Mouse (Mus musculus) colon, adult 2 months (tissue): ENCODE measurements around the gene Slx1b. TPM values are rescaled to one million over a fixed set of nuclear protein-coding genes. Genes with fewer than 3 reads are reported as not detected.

Source experiments
- polyA plus RNA-seq: library from polyadenylated mRNA; depleted of rRNA; stranded (reverse); fragments of >200 nt; gene quantifications from 2 replicates; pipeline ENCODE4 v1.2.3, GENCODE M21; 2012; rRNA removed

Gene Slx1b
- polyA plus RNA-seq = 36.8 and 37.9 TPM in 2 replicates

GRCm38 (mm10) chr7:126695631-126696207 lies at the start of gene Slx1b:
Slx1b (minus strand) TSS chr7:126695784.

GRCm38 (mm10) chr7:126707442-126708174 lies 12.0 kb upstream of the Slx1b start, which contains the start of gene Coro1a:
Coro1a (minus strand) TSS chr7:126707787.

DNA sequence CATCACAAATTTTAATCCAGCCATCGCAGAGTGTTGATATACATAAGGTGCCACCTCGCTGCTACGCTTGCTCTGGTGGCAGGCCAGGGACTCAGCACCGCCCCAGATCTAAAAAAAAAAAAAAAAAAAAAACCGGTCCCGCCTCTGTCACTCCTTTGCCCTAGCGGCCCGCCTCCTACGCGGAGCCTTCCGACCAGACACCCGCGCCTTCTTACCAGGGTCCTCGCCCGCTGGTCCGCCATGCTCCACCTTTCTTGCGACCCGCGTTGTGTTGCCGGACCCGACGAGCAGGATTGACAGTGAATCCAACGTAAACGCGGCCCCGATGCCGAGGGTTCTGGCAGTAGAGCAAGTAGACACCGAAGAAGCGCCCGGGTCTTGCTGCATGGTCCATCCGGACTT lies 373 bp downstream of the Slx1b start, which contains the start of gene Bola2:
TSS of gene Bola2 (plus strand) at position 192 of the 402 bp plus-strand sequence.

DNA sequence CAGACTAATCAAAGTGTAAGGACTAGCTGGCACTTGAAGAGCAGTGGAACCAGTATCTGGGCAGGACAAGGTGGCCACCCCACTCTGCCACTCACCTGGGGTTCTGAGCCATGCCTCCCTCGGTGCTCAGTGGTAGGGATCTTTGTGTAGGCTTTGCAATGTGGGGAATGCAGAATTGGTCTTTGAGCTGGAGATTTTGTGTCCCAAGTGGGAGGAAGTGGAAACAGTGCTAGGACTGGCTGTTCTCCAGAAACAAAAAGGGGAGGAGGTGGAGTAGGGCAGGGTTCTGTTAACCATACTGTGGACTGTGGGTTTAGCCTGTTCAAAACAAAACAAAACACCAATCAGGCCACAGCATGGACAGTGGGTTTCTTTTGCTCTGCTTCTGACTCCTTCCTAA lies 19.4 kb downstream of the Slx1b start, which contains the start of gene Sult1a1:
TSS of gene Sult1a1 (minus strand) at position 226 of the 400 bp plus-strand sequence.

GRCm38 (mm10) chr7:126649231-126650051 lies 46.1 kb downstream of the Slx1b start, which contains the start of gene Sgf29:
Sgf29 (plus strand) TSS chr7:126649309.

Other genes with a start within 250 kb of the Slx1b start
- 0.32 TPM in 1 of 2 replicates, not detected in the other for gene Atp2a1, start 232.7 kb downstream of the Slx1b start, polyA plus RNA-seq
- gene Sh2b1, start 220.4 kb downstream of the Slx1b start, polyA plus RNA-seq = 60.3 and 67.9 TPM in 2 replicates
- 145 and 155 TPM in 2 replicates for gene Tufm, start 208.4 kb downstream of the Slx1b start, polyA plus RNA-seq
- 213 and 246 TPM in 2 replicates for gene Atxn2l, start 192.3 kb downstream of the Slx1b start, polyA plus RNA-seq
- gene Eif3c, start 129.4 kb downstream of the Slx1b start, polyA plus RNA-seq = 88.8 and 109 TPM in 2 replicates
- gene Apobr, start 110.8 kb downstream of the Slx1b start, polyA plus RNA-seq = 2.0 and 2.6 TPM in 2 replicates
- gene Cln3, start 110.0 kb downstream of the Slx1b start, polyA plus RNA-seq = 87.2 and 116 TPM in 2 replicates
- 0.15 TPM in 1 of 2 replicates, not detected in the other for gene Il27, start 100.8 kb downstream of the Slx1b start, polyA plus RNA-seq
- gene Nupr1, start 64.9 kb downstream of the Slx1b start, polyA plus RNA-seq = 137 and 141 TPM in 2 replicates
- gene Sgf29, start 46.5 kb downstream of the Slx1b start, polyA plus RNA-seq = 61.1 and 76.7 TPM in 2 replicates
- gene Sult1a1, start 19.4 kb downstream of the Slx1b start, polyA plus RNA-seq = 267 and 274 TPM in 2 replicates
- 64.6 and 66.5 TPM in 2 replicates for gene Bola2, start 383 bp downstream of the Slx1b start, polyA plus RNA-seq
- gene Coro1a, start 12.0 kb upstream of the Slx1b start, polyA plus RNA-seq = 84.8 and 89.6 TPM in 2 replicates
- gene Mapk3, start 63.8 kb upstream of the Slx1b start, polyA plus RNA-seq = 651 and 659 TPM in 2 replicates
- 9.4 and 26.3 TPM in 2 replicates for gene Gdpd3, start 70.5 kb upstream of the Slx1b start, polyA plus RNA-seq
- gene Ypel3, start 81.2 kb upstream of the Slx1b start, polyA plus RNA-seq = 414 and 445 TPM in 2 replicates
- 4.6 and 5.0 TPM in 2 replicates for gene Tbx6, start 85.7 kb upstream of the Slx1b start, polyA plus RNA-seq
- 190 and 210 TPM in 2 replicates for gene Ppp4c, start 96.7 kb upstream of the Slx1b start, polyA plus RNA-seq
- gene Fam57b, start 101.9 kb upstream of the Slx1b start, polyA plus RNA-seq = 2.6 and 3.6 TPM in 2 replicates
- not detected in 2 replicates for gene 4930451I11Rik, start 135.9 kb upstream of the Slx1b start, polyA plus RNA-seq
- gene Doc2a, start 151.6 kb upstream of the Slx1b start, polyA plus RNA-seq = not detected in 2 replicates
- gene Hirip3, start 166.2 kb upstream of the Slx1b start, polyA plus RNA-seq = 6.8 and 9.7 TPM in 2 replicates
- 53.1 and 56.0 TPM in 2 replicates for gene Ino80e, start 166.6 kb upstream of the Slx1b start, polyA plus RNA-seq
- gene Taok2, start 188.9 kb upstream of the Slx1b start, polyA plus RNA-seq = 99.3 and 107 TPM in 2 replicates
- 109 and 125 TPM in 2 replicates for gene Tmem219, start 227.1 kb upstream of the Slx1b start, polyA plus RNA-seq
- gene Kctd13, start 233.1 kb upstream of the Slx1b start, polyA plus RNA-seq = 15.5 and 21.3 TPM in 2 replicates